Mouse (Mus musculus): ENCODE results near the gene Cpne2.

Gene Cpne2

GRCm38 (mm10) chr8:94537456-94537855 is 4.7 kb downstream of the Cpne2 start:
- no peak for DNase-seq

DNA sequence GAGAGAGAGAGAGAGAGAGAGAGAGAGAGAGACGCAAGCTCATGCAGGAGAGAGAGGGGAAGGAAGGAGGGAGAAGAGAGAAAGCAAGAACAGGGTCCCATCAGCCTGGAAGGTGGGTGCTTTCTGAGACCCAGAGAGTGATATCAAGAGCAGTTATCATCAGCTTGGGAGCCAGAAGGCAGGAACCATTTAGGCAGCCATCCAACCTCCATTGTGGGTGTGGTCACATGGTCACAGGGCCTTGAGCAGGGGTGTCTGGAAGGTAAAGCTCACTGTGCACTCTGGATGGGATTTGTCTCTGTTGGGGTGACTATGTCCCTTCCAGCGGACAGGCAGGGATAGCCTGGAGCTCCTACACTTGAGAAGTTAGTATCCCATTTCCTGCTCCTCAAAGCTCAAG is 7.2 kb downstream of the Cpne2 start:
- DNase-seq = no peak

DNA sequence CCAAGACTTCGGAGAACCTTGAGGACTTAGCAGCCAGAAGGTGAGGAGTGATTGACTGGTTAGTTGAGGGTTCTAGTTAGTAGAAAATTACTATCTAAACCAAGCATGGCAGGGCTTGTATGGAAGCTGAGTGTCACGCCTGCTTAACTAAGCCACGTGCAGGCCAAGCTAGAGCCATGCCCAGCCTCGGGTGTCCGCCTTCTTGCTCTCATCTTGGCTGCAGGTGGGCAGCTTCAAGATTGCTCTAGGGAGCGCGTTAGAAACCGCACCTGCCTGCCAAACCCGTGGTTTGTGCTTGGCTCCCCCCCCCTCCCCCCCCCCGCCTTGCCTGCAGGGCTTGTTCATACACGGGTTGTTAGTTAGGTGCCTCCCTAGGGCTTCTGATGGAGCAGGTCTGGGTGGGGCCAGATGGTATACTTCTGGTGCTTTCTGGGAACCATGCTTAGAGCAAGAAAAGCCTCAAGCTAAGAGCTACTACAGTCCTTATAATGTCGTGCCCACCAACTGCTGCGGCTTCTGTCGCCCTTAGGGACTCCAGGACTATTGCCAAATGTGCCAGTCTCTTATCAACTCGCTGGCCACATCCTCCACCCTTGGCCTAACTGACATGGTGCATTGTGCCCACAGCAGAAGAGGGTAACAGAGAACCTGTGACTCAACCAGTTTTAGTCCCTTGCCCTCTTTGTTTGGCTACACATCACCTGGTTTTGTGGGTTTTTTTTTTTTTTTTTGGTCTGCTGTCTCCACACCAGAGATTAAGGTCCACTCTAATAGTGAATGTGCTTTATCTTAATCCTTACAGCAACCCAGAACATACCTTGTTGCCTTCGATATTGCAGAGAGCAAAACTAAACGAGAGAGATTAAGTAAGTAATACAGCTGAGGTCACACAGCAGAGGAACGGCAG is 8.4 kb downstream of the Cpne2 start:
- no peak for DNase-seq

GRCm38 (mm10) chr8:94543981-94544380 is 11.2 kb downstream of the Cpne2 start:
- DNase-seq = no peak

DNA sequence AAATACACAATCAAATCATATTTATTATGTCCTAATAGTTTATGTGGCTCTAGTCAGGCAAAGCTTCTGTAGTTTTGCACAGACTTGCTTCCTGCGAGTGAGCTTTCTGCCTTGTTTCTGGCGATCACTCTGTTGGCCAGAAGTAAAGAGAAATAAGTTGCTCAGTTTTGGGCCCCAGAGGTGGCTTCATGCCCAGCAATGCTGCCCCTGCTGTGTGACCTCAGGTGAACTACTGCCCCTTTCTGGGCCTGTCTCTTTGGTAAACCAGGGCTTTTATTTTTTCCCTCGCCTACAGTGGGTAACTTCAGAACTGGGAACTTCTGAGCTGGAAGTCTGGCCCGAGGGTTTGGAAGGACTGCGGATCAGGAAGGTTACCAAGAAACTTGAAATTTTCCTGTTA is 16.3 kb downstream of the Cpne2 start:
- DNase-seq = no peak

GRCm38 (mm10) chr8:94549482-94549881 is 16.7 kb downstream of the Cpne2 start:
- DNase-seq = no peak

GRCm38 (mm10) chr8:94549998-94550397 is 17.2 kb downstream of the Cpne2 start:
- no peak for DNase-seq

DNA sequence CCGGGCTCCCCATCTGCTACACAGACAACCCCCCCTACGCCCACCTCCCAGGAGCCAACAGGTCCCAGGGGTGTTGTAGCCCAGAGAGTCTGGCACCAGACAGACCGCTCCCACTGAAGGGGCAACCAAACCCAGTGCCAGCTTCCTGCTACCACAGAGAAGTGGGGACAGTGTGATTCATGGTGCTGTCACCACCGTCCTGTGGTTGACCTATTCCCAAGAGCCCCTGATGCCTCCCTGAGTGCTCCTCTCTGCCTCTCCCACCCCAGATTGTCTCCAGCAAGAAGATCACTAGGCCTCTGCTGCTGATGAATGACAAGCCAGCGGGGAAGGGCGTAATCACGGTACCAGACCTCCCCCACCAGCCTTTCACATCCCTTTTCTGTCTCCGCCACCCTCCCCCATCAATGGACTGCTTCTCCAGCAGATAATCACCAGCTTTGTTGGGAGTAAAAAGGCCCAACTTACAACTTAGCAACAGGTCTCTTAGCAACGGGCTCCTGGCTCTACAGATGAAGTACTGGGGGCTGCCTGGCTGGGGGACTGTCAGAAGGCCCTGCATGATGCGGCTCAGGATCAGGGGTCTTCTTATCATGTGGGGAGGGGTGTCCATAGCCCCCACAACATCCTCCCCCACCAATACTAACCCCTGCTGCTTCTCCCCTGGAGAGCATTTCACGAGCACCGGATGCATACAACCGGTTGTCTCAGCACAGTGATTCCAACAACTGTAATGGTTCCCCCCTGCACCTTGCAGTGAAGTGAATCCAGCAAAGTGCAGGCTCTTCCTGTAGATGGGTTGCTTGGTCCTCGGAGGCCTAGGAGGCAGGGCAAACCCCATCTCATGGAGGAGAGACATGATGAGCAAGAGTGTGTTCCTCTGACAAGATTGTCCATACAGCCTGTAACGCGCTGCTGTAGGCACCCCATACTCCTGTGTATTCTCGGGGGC is 19.0 kb downstream of the Cpne2 start:
- peak; percentile 63 for DNase-seq

DNA sequence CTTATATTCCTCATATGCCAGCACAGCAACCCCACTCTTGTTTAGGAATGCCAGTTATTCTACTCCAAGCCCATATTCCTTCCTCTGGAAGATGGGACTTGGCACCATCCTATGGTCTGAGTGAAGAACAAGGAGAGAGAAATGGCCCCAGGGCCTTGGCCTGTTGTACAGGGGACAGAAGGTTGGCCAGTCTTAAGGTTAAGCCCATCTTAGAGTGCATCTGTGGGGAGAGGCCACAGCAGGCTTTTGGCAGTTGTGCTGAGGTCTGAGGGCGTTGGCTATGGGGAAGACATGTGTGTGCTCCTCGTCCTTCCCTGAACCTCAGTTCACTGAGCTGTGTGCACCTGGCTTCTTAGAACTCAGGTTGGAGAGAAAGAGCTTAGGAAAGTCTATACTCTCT is 19.9 kb downstream of the Cpne2 start:
- DNase-seq = no peak

DNA sequence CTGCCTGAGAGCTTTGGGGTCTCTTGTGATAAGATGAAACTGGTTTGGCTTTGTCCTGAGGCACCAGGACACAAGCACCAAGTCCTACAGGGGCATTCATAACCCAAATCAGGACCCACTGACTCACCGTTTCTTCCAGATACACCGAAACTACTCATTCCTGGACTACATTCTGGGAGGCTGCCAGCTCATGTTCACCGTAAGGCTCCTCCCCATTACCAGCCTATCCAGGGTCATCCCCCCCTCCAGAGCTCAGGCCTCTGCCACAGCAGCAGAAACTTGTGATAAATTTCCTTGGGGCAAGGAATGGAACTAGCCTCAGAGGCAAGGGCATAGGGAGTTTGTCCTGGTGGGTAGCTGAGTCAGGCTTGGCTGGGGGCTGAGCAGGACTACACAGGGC is 24.5 kb downstream of the Cpne2 start:
- no peak for DNase-seq

DNA sequence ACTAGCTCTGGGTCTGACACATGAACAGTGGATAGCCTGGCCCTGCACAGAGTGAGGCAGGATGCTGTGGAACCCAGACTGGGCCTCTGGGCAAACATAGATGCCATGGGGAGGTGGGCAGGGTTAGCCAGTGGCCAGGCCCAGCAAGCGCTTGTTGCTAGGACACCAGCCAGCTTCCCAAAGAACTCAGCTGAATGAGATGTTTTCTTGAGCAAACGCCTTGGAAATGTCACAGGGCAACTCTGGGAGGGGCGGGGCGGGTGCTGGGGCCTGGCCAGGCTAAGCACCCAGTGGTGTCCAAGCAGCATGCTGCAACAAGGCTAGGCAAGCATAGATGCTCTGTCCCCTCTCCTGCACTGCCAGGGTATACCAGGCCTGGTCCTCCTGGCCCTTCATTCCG is 28.5 kb downstream of the Cpne2 start:
- DNase-seq = peak; percentile 37

DNA sequence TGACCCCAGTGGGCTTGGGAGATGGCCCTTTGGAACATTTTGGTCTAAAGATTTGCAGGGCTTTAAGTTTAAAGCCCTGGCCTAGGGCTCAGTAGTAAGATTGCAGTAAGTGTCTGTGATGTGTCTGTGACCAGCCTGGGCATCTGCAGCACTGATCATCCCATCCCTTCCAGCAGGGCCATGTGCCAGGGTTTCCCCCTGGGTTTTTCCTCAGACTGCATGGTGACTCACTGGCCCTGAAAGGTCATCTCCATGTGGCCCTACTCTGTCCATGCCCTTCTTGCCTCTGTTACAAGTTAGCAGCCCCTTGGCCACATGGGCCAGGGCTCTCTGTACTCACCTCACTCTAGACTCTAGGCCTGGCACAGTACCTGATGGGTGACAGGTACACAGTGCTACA is 31.6 kb downstream of the Cpne2 start:
- no peak for DNase-seq

- no peak for DNase-seq
These were observed 33.2 kb downstream of the Cpne2 start for GRCm38 (mm10) chr8:94566033-94566432.

- DNase-seq = no peak
These were observed 33.8 kb downstream of the Cpne2 start for GRCm38 (mm10) chr8:94566446-94567158.

DNA sequence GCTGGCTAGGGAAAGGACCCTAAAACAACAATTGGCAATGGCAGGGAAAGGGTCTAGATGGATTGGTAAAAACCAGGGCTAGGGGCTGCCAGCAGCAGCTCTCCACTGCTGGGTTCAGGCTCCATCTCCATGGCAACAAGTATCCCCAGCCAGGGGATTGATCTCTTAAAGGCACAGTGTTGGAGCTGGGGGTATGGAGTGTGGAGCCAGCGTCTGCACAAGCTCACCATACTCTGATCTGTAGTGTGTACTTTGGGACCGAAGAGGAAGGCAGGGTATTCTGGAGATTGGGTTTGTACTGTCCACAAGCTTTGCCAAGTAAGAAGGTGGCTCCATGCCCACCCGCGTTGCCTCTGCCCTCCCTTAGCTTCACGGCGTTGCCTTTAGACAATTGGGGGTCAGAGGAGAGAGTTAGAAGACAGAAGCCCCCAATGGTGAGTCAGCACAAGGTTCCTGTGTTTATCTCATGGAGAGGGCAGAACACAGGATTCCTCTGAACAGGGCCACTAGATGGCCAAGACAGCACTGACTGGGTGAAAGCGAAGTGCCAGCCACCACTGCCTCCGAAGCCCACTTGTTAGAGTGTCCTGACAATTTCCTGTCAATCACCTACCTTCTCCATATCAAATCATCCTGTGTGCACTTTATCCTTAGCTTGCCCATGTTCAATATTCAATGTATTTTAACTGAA is 34.5 kb downstream of the Cpne2 start:
- no peak for DNase-seq

GRCm38 (mm10) chr8:94568098-94568497 is 35.3 kb downstream of the Cpne2 start:
- DNase-seq = no peak

GRCm38 (mm10) chr8:94569419-94569818 is 36.6 kb downstream of the Cpne2 start:
- no peak for DNase-seq

DNA sequence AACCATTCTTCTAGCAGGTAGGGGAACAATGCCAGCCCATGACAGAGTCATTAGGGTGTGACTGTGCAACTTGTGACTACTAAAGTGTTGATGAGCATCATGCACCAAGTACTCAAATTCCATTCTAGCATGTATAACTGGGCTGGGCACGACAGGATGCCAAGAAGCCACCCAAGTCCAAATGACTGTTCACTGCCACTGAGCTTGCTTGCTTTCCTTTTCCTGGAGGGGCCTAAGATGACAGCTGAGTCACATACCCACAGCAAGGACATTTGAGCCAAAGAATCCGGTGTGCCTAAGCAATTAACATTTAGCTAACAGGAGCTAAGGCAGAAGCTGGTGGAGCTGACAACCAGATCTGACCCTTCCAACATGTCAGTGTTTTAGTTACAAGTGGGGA is 39.1 kb downstream of the Cpne2 start:
- DNase-seq = no peak

GRCm38 (mm10) chr8:94574159-94574907 is 41.5 kb downstream of the Cpne2 start:
- DNase-seq = peak; percentile 86

DNA sequence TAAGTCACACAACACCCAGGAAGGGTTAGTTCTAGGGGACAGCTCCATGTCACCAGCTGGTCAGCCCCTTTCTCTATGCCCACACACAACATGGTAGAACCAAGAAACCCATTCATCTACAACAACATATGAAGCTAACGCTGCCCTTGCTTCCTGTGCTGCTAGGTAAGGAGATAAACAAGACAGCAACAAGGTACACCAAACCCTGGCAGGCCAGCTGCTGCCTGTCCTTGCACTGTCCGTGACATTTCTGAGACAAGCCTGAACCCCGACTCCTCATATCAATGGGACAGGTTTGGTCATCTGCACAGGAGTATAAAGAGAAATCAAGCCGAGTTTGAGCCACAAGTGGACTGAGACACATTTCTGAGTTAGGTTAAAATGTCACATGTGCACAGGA is 42.4 kb downstream of the Cpne2 start:
- no peak for DNase-seq

DNA sequence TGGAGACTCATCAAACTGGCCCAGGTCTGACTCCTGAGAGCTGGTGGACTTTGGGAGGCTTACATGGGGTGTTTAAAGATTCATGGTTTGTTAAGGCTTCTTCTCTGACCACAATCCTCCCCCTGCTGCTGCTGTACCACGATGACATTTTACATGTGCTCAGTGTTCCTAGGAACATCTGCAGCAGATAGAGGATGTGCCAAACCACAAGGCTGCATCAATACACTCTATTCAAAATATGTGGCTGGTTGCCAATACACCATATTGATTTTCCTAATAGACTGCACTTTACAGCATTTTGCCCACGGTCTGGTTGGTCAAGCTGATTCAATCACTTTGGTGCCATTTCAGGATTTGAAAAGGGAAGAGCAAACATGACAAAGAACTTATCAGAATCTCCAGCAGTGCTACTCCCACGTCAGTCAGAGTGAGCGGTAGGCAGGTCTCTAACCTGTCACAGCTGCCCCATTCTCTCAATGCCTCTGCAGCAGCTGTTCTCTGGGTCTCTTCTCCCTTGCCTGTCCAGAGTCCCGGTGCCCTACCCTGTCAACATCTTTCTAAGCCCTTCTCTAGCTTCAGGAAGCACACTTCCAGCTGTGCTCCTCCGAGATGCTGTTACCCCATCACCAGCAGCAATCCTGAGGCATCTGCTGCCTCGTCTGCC is 49.2 kb downstream of the Cpne2 start:
- DNase-seq = no peak
